Mouse (Mus musculus): ENCODE measurements around the gene Insr.

Gene Insr

GRCm38 (mm10) chr8:3275189-3275588, 4.2 kb downstream of the Insr start:
- DNase-seq (ENCODE audit: low read depth, low spot score) = no peak

- no peak for DNase-seq (ENCODE audit: low read depth, low spot score)
Measured at GRCm38 (mm10) chr8:3273799-3274198, 5.6 kb downstream of the Insr start.

GRCm38 (mm10) chr8:3267449-3267761, 12.0 kb downstream of the Insr start:
- no peak for DNase-seq (ENCODE audit: low read depth, low spot score)

- DNase-seq (ENCODE audit: low read depth, low spot score) = no peak
Measured at GRCm38 (mm10) chr8:3266686-3267448, 12.6 kb downstream of the Insr start.

GRCm38 (mm10) chr8:3265182-3265581, 14.2 kb downstream of the Insr start:
- no peak for DNase-seq (ENCODE audit: low read depth, low spot score)

- DNase-seq (ENCODE audit: low read depth, low spot score) = no peak
Measured at GRCm38 (mm10) chr8:3262779-3263178, 16.6 kb downstream of the Insr start.

- DNase-seq (ENCODE audit: low read depth, low spot score) = no peak
Measured at GRCm38 (mm10) chr8:3261101-3261500, 18.3 kb downstream of the Insr start.

- no peak for DNase-seq (ENCODE audit: low read depth, low spot score)
Measured at GRCm38 (mm10) chr8:3260127-3260811, 19.1 kb downstream of the Insr start.

- DNase-seq (ENCODE audit: low read depth, low spot score) = no peak
Measured at GRCm38 (mm10) chr8:3256147-3256940, 23.1 kb downstream of the Insr start.

- DNase-seq (ENCODE audit: low read depth, low spot score) = no peak
Measured at GRCm38 (mm10) chr8:3255321-3255720, 24.1 kb downstream of the Insr start.

GRCm38 (mm10) chr8:3253179-3253578, 26.2 kb downstream of the Insr start:
- DNase-seq (ENCODE audit: low read depth, low spot score) = no peak

GRCm38 (mm10) chr8:3252665-3253064, 26.8 kb downstream of the Insr start:
- no peak for DNase-seq (ENCODE audit: low read depth, low spot score)

GRCm38 (mm10) chr8:3251101-3251500, 28.3 kb downstream of the Insr start:
- DNase-seq (ENCODE audit: low read depth, low spot score) = no peak

GRCm38 (mm10) chr8:3249886-3250285, 29.5 kb downstream of the Insr start:
- no peak for DNase-seq (ENCODE audit: low read depth, low spot score)

- DNase-seq (ENCODE audit: low read depth, low spot score) = no peak
Measured at GRCm38 (mm10) chr8:3248704-3249103, 30.7 kb downstream of the Insr start.

GRCm38 (mm10) chr8:3247129-3247528, 32.3 kb downstream of the Insr start:
- DNase-seq (ENCODE audit: low read depth, low spot score) = peak; percentile 74

GRCm38 (mm10) chr8:3243229-3243628, 36.2 kb downstream of the Insr start:
- DNase-seq (ENCODE audit: low read depth, low spot score) = no peak

GRCm38 (mm10) chr8:3240725-3241124, 38.7 kb downstream of the Insr start:
- no peak for DNase-seq (ENCODE audit: low read depth, low spot score)

- DNase-seq (ENCODE audit: low read depth, low spot score) = no peak
Measured at GRCm38 (mm10) chr8:3239641-3240040, 39.8 kb downstream of the Insr start.

GRCm38 (mm10) chr8:3238792-3239191, 40.6 kb downstream of the Insr start:
- no peak for DNase-seq (ENCODE audit: low read depth, low spot score)

GRCm38 (mm10) chr8:3237319-3237718, 42.1 kb downstream of the Insr start:
- DNase-seq (ENCODE audit: low read depth, low spot score) = peak; percentile 31

- no peak for DNase-seq (ENCODE audit: low read depth, low spot score)
Measured at GRCm38 (mm10) chr8:3236277-3236676, 43.1 kb downstream of the Insr start.

GRCm38 (mm10) chr8:3234569-3234968, 44.8 kb downstream of the Insr start:
- DNase-seq (ENCODE audit: low read depth, low spot score) = no peak
